Mouse (Mus musculus): ENCODE data around the gene Ttyh2.
A peak's percentile ranks its signal among the peaks of the same experiment; 100 is the strongest.

Gene Ttyh2

DNA sequence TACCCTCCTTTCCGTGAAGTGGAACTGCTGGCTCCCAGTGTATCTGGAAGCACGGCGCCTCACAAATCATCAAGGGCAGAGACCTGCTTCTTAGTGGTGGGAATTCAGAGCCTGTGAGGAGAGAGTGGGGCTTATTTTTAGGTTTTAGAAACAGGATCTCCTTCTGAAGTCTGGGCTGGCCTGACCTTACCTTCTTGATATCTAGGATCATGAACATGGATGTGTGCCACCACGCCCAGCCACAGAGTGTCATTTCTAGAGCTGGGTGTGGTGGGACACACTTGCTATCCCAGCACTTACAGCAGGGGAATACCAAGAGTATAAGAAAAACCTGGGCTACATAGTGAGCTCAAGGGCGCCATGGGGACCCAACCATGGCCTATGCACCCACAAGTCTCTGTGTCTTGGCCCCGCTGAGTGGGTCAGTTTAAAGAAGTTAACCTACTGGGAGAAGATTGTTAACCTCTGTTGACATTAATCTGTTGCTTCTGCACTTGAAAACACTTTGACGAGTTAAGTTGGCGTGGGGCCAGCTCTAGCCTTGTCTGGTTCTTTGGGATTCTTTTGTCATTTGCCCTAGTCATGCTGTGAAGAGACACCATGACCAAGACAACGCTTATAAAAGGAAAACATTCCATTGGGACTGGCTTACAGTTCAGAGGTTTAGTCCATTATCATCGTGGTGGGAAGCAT lies 7.9 kb downstream of the Ttyh2 start:
- DNase-seq = peak in 1 of 2 experiments; percentile 55

DNA sequence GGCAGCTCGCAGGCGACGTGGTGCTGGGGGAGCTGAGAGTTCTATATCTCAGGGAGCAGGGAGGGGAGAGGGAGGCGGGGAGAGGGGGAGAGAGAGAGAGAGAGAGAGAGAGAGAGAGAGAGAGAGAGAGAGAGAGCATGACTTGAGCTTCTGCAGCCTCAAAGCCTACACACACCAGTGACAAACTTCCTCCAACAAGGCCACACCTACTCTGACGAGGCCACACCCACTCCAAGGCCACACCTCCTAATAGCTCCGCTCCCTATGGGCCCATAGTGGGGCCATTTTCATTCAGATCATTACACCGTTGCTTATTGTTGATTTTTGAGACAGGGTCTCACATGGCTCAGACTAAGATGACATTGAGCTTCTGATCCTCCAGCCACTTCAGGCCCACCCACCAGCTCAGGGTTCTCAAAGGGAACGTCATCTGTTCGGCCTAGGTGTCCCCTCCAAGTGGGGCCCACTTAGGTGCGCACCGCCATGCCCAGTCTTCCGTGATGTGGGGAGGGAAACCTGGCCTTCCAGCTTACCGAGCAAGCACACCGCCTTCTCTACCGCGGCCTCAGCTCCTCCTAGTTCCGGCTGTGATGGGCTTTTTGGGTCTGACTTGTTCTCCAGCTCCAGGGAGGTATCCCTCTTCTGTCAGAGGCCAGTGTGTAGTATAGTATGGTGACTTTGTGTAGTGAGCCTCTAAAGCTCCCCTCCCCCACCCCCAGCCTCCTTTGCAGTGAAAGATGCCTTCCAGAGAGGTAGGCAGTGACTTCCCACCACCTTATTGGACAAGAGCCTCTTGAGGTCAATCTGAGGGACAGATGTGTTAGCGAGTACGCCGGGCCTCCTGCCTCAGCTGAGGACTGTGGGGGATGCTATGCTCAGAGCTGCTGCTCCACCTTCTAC lies 8.7 kb downstream of the Ttyh2 start:
- peak; percentile 48 to 52 for DNase-seq

DNA sequence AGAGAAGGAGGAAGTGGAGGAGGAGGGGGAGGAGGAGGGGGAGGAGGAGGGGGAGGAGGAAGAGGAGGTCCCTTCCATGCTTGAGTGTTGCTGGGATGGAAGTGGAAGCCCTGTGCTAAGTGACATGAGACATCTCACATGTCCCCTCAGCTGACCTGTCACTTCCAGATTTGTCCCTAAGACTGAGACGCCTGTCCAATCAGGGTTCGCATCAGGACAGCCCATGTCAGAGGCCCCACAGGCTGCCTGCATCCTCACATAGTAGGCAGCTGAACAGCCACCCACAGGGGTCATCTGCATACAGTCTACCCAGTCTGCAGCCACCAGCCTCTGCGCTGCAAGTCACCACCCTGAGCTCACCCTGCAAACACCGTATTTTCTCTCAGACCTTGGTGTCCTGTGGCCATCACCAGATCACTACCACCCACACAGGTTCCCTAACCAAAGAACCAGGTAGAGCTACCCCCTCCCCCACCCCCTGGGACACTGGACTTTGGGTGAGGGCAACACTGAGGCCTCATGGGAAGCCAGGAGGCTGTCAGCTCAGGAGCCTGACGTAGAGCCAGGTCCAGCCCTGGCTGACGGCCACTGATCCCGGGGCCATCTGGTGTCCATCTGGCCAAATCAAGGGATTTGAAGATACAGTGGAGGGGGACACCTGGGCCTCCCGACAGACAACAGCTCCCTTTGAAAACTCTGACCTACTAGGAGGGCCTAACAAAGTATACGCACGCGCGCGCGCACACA lies 9.6 kb downstream of the Ttyh2 start:
- DNase-seq = peak; percentile 99 to 100

DNA sequence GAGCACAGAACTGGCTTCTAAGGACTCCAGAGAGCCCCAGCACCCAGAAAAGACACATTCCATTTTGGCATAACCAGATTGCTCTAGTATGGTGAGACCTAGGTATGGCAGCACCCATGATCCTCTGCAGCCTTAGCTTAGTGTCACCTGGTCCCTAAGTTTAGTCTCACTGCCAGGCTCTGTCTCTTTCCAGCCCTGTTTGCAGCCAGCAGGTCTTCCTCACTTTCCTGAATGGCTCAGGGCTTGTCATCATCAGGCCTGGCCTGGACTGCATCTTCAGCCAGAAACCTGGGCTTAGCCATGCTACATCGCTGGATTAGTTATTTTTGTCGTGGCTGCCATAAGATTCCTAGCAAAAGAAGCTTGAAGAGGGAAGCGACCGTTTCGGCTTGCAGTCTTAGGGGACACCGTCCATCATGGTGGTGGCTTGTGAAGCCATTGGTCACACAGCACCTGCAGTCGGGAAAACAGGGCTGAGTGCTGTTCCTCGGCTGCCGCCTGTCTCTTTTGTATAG lies 10.4 kb downstream of the Ttyh2 start:
- DNase-seq = peak in 1 of 2 experiments; percentile 51

DNA sequence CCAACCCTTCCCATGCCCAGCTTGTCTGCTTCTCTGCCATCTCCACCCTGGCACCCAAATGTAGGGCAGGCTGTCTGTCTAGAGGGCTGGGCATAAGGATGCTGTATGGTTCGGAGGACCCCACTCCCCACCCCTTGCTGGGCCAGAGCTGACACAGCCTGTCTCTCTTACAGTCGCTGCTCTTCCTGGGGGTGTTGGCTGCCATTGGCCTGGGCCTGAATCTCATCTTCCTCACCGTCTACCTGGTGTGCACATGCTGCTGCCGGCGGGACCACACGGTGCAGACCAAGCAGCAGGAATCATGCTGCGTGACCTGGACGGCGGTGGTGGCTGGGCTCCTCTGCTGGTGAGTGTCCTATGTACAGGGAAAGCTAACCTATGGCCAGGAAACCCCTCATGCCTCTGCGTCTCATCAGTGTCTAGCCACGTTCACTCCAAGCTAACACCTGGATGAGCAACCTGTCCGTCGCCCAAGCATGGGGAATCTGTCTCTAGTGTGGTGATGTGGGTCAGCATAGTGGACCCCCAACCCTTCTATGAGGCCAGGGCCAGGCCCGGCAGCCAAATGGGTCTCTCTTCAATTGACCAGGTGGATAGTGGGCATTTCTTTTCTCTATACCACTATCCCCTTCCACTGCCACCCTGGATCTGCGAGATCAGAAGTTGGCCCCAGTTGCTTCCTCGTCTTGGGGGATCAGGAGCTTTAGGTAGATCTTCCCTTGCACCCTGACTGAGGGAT lies 11.2 kb downstream of the Ttyh2 start:
- DNase-seq = peak; percentile 65 to 74

DNA sequence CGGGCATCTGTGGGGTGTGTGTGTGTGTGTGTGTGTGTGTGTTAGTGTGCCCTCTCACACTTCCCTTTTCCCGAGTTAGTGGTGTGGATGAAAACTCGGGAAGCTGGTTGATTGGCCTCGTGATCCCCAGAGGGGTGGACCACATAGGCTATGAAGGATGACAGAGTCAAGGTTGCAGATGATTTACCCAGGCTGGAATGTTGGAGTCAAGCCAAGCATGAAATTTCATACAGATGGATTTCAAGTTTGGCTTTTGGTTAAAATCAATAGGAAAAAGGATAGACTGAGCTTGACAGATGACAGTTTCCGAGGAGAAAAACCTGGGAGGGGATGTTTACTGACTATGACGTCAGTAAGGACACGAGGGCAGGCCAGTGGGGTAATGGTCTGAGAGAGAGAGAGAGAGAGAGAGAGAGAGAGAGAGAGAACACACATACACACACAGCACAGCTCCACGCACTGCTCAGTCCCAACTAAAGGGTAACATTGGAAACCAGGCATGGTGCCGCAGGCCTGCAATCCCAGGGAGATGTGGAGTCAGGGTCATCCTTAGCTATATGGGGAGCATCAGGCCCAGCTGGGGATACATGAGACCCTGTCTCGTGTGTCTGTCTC lies 12.4 kb downstream of the Ttyh2 start:
- no peak for DNase-seq

DNA sequence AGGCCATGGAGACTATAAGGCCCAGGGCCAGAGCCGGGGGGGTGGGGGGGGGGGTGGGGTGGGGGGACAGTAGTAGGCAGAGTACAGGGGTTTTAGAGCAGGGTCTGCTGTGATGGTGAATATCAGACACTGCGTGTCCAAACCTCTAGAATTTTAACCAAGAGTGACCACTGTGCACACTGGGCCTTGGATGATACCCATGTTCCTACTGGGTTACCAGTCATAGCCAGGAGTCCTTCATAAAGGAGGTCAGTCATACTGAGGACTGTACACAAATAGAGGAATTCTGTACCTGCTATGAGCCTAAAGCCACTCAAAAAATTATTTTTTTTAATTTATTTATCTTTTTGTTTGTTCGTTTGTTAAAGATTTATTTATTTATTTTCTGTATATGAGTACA lies 13.5 kb downstream of the Ttyh2 start:
- peak in 1 of 2 experiments; percentile 64 for DNase-seq

DNA sequence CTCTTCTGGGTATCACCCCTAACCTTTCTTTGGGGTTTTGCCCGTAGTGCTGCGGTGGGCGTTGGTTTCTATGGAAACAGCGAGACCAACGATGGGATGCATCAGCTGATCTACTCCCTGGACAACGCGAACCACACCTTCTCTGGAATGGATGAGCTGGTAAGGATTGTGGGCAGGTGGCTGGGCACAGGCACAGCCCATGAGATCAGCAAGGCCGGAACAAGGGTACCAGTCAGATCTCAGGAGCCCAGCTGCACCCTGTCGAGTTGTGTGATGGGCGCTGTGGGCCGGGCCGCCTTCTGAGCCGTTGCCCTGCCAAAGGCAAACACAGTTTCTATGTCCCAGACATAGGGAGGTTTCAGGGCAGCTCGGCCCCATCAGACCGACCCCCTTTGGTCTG lies 15.0 kb downstream of the Ttyh2 start:
- DNase-seq = no peak

DNA sequence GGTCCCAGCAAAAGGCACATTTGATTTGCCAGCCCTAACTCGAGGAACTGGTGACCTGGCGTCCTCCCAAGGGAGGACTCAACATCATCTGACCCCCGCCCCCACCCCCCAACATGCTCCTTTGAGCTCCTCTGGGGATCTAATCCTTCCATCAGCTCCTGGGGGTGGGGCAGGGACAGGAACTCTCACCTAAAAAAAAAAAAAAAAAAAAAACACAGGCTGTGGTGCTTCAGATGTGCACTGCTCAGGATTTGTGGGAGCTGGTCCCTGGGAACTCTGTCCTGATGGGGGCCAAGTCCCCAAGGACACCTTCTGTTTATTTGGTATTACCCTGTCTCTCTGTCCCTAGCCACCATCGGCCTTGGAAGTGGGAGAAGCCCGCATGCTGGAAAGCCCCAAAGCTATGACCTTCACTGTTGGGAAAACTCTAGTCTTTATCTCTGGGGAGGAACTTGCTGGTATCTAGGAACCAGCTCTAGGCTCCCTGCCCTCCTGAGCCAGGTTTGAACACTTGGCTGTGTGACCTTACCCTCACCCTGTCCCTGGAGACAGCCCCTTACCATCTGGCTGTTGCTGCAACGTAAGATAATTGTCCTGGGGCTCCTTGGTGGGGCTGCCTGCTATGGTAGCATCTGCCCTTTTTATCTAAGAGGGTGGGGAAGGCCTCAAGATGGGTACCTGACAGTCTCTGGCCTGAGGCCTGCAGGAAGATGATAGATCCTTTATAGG lies 16.4 kb downstream of the Ttyh2 start:
- no peak for DNase-seq

DNA sequence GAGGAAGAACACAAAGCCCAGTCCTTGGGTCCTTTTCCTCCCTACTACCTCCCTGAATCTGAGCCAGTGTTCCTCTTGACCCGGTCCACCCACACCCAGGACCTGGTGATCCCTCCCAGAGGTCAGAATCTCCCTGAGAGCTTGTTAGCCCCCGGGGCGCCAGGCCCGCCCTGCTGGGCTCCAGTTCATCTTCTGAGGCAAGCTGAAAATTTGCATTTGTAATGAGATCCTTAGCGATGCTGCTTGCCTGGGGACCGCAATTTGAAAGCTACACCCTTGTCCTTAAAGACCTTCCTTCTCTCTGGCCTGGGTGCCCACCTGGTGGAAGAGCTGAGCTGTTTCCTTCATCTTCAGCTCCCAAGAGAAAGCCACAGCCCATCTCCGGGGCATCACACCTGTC lies 17.4 kb downstream of the Ttyh2 start:
- no peak for DNase-seq

DNA sequence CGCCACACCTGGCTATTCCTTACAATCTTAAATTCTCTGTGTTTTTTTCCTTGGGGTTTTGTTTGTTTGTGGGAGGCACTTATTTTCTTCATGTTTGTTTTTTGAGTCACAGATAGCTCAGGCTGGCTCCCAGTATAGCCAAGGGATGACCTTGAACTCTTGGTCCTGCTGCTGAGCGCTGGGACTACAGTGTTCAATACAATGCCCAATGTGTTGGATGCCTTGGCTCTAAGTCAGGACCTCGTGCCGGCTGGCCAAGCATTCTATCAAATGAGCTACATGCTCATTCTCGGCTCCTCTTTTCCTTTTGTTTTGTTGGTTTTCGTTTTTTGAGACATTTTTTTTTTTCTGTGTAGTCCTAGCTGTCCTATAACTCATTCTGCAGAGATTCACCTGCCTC lies 18.2 kb downstream of the Ttyh2 start:
- DNase-seq = no peak

DNA sequence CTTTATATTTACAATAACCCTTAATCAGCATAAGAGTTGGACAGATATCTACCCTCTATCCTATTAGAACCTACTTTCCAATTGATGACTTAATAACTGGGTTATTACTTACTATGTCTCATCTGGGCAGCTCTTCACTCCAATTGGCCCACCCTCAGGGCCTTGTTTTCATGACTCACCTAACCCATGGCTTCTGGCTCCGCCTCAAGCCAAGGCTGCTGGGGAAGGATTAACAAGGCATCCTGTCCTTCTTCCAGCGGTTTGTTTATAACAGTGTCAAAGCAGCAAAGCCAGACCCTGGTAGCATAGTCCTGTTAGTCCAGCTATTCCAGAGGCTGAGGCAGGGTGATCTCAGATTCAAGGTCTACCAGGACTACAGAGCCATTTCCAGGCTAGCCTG lies 19.2 kb downstream of the Ttyh2 start:
- no peak for DNase-seq

DNA sequence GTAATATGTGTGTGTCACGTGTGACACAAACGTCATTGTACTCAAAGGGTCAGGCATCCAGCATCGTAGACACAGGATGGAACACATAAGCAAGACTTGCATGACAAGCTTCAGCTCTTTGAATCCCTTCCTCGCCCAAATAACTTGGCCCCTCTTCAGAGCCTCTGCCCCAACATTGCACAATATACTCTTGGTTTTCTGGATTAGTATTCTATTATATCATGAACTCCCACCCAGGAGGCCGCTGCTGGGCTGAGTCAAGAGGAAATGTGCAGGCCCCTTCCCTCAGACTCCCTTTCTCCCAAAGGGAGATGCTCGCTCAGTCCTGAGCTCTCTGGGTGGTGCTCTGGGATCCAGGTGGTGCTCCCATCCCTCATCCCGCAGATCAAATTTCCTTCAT lies 23.3 kb downstream of the Ttyh2 start:
- DNase-seq = no peak

DNA sequence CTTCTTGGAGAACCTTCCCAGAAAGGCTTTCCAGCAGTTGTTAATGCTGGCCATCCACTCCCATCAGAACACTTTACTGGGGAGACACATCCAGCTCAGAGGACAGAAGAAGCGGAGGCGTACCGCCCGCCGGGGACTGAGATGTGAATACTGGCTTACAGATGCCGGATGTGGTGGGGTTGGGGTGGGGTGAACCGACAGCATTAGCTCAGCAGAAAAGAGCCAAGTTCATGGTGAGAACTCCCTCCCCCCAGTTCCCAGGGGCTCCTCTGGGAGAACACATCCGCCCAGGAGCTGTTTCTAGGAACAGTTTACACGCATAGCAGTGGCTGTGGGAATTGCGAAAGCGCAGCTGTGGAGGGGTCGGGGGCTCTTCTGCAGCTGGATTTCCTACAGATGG lies 24.3 kb downstream of the Ttyh2 start:
- DNase-seq = no peak

DNA sequence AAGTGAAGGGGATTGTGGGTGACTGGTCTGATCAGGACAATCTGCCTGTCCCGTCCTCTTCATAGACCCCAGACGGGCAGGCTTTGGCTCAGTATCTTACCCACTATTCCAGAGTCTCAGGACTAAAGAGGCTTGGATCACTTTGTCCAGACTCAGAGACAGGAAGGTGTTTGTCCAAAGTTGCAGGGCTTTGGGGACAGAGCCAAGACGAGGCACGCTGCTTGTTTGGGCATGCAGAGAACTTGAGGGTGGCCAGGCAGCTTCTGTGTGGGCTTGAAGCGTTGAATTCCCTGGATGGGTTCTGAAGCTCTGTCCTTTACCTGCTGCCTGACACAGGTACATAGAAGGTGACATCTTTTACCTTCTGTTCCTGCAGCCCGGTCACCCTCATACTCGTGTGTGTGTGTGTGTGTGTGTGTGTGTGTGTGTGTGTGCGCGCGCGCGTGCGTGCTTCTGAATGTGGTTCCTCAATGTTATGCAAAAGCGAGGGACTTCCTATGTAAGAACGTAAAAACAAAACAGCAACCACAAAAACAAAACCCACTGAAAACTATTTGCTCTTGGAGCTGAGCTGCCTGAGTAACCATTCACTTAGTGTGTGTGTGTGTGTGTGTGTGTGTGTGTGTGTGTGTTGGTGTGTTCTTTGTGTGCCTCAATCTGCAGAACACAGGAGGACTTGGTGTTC lies 27.2 kb downstream of the Ttyh2 start:
- no peak for DNase-seq

DNA sequence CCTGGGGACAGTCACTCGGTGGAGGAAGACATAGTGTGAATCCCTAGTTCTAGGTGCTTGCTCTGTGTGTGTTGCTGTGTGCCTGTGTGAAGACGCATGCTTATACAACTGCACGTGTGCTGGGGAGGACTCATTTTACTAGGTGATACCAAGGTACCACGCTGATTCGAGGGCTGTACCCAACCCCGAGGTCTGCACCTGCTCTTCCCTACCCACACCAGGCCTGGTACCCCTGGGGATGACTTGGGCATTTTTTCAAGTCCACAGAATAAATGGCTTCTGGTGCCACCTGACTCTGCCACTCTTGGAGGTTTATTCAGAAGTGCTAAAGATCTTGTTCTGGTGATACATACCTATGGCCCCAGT lies 27.7 kb downstream of the Ttyh2 start:
- no peak for DNase-seq

DNA sequence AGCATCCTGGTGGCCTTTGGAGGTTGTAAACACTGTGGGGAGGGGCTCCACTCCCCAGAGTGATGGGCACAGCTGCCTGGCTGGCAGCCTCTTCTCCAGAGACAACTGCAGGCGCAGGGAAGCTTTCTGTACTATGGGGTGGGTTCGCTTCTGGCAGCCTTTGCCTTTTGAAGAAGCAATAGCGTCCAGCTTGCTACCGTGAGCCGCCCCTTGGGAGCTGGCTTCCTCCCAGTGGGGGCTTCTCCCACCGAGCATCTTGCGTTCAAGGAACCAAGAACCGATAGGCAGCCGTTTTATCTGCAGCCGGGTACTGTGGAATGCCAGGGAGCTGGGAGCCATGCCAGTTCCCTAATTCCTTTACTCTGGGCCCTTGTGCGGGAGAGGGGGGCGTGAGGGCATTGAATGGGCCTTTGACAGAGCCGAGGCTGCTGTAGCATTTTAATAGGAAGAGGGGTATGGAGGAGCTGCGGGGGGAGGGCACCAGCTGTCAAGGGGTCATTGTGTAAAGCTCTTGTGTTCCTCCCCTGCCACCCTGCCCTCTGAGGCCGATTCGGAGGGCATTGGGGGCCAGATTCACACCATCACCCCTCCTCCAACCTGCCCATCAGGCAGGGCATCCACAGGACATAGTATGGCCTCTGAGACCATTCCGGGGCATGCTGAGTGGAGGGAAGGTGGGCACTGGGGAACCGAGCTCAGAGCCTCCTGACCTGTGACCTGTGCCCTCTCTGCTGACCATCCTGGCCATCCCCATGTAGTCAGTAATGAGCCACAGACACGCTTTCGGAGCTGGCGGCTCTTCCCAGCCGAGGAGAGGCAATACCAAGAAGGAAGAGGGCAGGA lies 29.1 kb downstream of the Ttyh2 start:
- DNase-seq = peak; percentile 60 to 64

DNA sequence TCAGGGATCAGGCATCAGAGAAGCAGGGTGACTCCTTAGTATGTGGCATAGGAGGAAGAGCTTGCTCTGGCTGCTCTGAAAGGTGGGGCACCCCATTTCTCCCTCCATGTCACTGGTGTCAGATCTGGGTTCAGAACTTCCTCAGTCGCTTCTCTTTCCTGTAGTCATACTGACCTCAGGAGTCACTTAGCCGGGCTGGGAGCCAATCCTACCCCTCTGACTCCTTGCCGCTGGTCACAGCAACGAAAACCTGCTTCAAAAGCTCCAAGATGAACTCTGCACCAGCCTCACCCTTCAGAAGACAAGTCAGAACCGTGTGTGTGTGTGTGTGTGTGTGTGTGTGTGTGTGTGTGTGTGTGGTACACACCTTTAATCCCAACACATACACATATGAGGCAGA lies 31.1 kb downstream of the Ttyh2 start:
- no peak for DNase-seq

DNA sequence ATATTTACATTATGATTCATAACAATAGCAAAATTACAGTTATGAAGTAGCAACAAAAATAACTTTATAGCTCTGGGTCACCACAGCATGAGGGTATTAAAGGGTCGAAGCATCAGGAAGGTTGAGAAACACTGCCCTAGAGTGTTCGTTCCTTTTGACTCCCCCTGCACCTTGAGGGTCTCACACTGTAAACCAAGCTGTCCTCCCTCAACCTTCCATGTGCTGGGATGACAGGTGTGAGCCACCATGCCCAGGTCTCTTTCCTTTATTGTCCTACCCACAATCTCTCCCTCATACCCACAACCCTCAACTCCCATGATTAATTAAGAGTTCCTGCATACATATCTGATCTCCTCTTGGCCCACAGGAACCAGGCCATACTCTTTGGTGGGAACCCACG lies 36.2 kb downstream of the Ttyh2 start:
- DNase-seq = no peak

DNA sequence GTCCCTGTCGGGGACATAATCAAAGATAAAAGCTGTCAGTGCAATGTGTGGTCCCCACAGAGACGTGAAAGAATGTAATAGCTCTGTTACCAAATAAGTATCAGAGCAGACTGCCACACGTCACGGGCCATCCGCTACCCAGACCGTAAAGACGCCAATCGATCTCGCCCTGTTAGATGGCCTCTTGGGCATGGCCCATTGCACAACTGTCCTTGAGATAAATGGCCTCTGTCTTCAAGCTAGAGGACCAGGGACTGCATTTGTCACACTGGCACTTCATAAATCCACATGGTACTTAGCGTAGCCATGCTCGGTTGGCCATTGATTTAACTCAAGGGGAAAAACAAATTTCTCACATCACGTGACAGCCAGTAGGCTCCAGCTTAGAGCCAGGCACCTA lies 36.6 kb downstream of the Ttyh2 start:
- DNase-seq = no peak

Data from cerebellum, postnatal 14 days (tissue).